Mouse (Mus musculus) lung, postnatal 14 days (tissue): ENCODE data around the gene Phf12.

Experiments used
- DNase-seq: peaks from one replicate; pipeline ENCODE4 v3.0.0; 2021

The Phf12 gene

GRCm38 (mm10) chr11:77973520-77973919 lies 9.0 kb upstream of the Phf12 start:
- no peak for DNase-seq

- DNase-seq: no peak
Observed at GRCm38 (mm10) chr11:77974325-77974724, 8.2 kb upstream of the Phf12 start.

GRCm38 (mm10) chr11:77975873-77976272 lies 6.7 kb upstream of the Phf12 start:
- DNase-seq: no peak

- DNase-seq: no peak
Observed at GRCm38 (mm10) chr11:77978161-77978560, 4.4 kb upstream of the Phf12 start.

- DNase-seq: no peak
Observed at GRCm38 (mm10) chr11:77979221-77979809, 3.2 kb upstream of the Phf12 start.

- peak; percentile 66 for DNase-seq
Observed at GRCm38 (mm10) chr11:77980281-77981204, 2.0 kb upstream of the Phf12 start.

- DNase-seq: peak; percentile 93
Observed at GRCm38 (mm10) chr11:77981609-77982440, 729 bp upstream of the Phf12 start.

- DNase-seq: peak; percentile 49
Observed at GRCm38 (mm10) chr11:77983191-77983936, 810 bp downstream of the Phf12 start.

GRCm38 (mm10) chr11:77983937-77984835 lies 1.6 kb downstream of the Phf12 start:
- DNase-seq: peak; percentile 67

GRCm38 (mm10) chr11:77984836-77985231 lies 2.3 kb downstream of the Phf12 start:
- peak; percentile 48 for DNase-seq

GRCm38 (mm10) chr11:77985541-77986065 lies 3.0 kb downstream of the Phf12 start:
- no peak for DNase-seq

GRCm38 (mm10) chr11:77989071-77989690 lies 6.6 kb downstream of the Phf12 start:
- no peak for DNase-seq

- DNase-seq: no peak
Observed at GRCm38 (mm10) chr11:77995556-77995955, 13.0 kb downstream of the Phf12 start.

GRCm38 (mm10) chr11:78006446-78006845 lies 23.9 kb downstream of the Phf12 start:
- no peak for DNase-seq

GRCm38 (mm10) chr11:78019676-78020075 lies 37.1 kb downstream of the Phf12 start:
- DNase-seq: peak; percentile 81

- peak; percentile 40 for DNase-seq
Observed at GRCm38 (mm10) chr11:78023607-78024006, 41.1 kb downstream of the Phf12 start.

- no peak for DNase-seq
Observed at GRCm38 (mm10) chr11:78029240-78029639, 46.7 kb downstream of the Phf12 start.

- DNase-seq: no peak
Observed at GRCm38 (mm10) chr11:78030600-78030999, 48.0 kb downstream of the Phf12 start.

GRCm38 (mm10) chr11:78031389-78031788 lies 48.8 kb downstream of the Phf12 start:
- no peak for DNase-seq

GRCm38 (mm10) chr11:78031947-78032808 lies 49.6 kb downstream of the Phf12 start, which contains the start of gene Dhrs13:
TSS of gene Dhrs13 (plus strand) at chr11:78032280.
- DNase-seq: peak; percentile 96
